Mouse (Mus musculus): ENCODE measurements around the gene Ubr1. TPM values are rescaled to one million over a fixed set of nuclear protein-coding genes. Genes with fewer than 3 reads are reported as not detected.

The Ubr1 gene
- polyA plus RNA-seq, 1 experiment, result 49.1 TPM

- no peak for DNase-seq
- WGBS, result 55% methylated on average over 1 of the region's 1 CpGs
- Histone ChIP-seq H3K4me1 (ENCODE audit: control insufficient read depth, insufficient read depth, low read length) (no peaks in the 10 kb centered on the region; the same call in 1 of the 2 replicates), H3K4me3 (replicated peaks; ENCODE audit: extremely low read depth, low read depth, low read length) (no peak overlapping the region)
- TF ChIP-seq POLR2A (IDR thresholded peaks at IDR 0.05; ENCODE audit: borderline replicate concordance, extremely low read depth, low read depth, low read length) (no peak), CTCF (IDR thresholded peaks at IDR 0.05; ENCODE audit: insufficient read depth, low read length) (no peak)
These were observed 10.3 kb downstream of the Ubr1 start for GRCm38 (mm10) chr2:120960261-120960660.

GRCm38 (mm10) chr2:120959827-120960226 lies 10.7 kb downstream of the Ubr1 start:
- no peak for DNase-seq
- no peaks in the 10 kb centered on the region; the same call in 1 of the 2 replicates for H3K4me1 ChIP-seq (ENCODE audit: control insufficient read depth, insufficient read depth, low read length)
- no peak overlapping the region for H3K4me3 ChIP-seq (replicated peaks; ENCODE audit: extremely low read depth, low read depth, low read length)
- 73% methylated on average over 5 of the region's 5 CpGs for WGBS
- TF ChIP-seq CTCF (IDR thresholded peaks at IDR 0.05; ENCODE audit: insufficient read depth, low read length) (no peak), POLR2A (IDR thresholded peaks at IDR 0.05; ENCODE audit: borderline replicate concordance, extremely low read depth, low read depth, low read length) (no peak)

- 57% methylated on average over 2 of the region's 2 CpGs for WGBS
- TF ChIP-seq POLR2A (IDR thresholded peaks at IDR 0.05; ENCODE audit: borderline replicate concordance, extremely low read depth, low read depth, low read length) (no peak), CTCF (IDR thresholded peaks at IDR 0.05; ENCODE audit: insufficient read depth, low read length) (no peak)
- Histone ChIP-seq H3K4me1 (ENCODE audit: control insufficient read depth, insufficient read depth, low read length) (no peaks in the 10 kb centered on the region; the same call in 1 of the 2 replicates), H3K4me3 (replicated peaks; ENCODE audit: extremely low read depth, low read depth, low read length) (no peak overlapping the region)
- DNase-seq, result no peak
These were observed 11.2 kb downstream of the Ubr1 start for GRCm38 (mm10) chr2:120959363-120959762.

- 32% methylated on average over 2 of the region's 2 CpGs for WGBS
- Histone ChIP-seq H3K4me1 (ENCODE audit: control insufficient read depth, insufficient read depth, low read length) (peaks cover 4% of the 10 kb centered on the region), H3K4me3 (replicated peaks; ENCODE audit: extremely low read depth, low read depth, low read length) (no peak overlapping the region)
- DNase-seq, result no peak
- no peak for TF ChIP-seq POLR2A (IDR thresholded peaks at IDR 0.05; ENCODE audit: borderline replicate concordance, extremely low read depth, low read depth, low read length)
- no peak for TF ChIP-seq CTCF (IDR thresholded peaks at IDR 0.05; ENCODE audit: insufficient read depth, low read length)
These were observed 18.2 kb downstream of the Ubr1 start for GRCm38 (mm10) chr2:120952176-120952938.

- no peak for DNase-seq
- TF ChIP-seq POLR2A (IDR thresholded peaks at IDR 0.05; ENCODE audit: borderline replicate concordance, extremely low read depth, low read depth, low read length) (no peak), CTCF (IDR thresholded peaks at IDR 0.05; ENCODE audit: insufficient read depth, low read length) (no peak)
- Histone ChIP-seq H3K4me3 (replicated peaks; ENCODE audit: extremely low read depth, low read depth, low read length) (no peak overlapping the region), H3K4me1 (ENCODE audit: control insufficient read depth, insufficient read depth, low read length) (peaks cover 4% of the 10 kb centered on the region)
- WGBS, result 74% methylated on average over 5 of the region's 5 CpGs
These were observed 19.3 kb downstream of the Ubr1 start for GRCm38 (mm10) chr2:120951208-120951607.

- TF ChIP-seq CTCF (IDR thresholded peaks at IDR 0.05; ENCODE audit: insufficient read depth, low read length), result no peak
- TF ChIP-seq POLR2A (IDR thresholded peaks at IDR 0.05; ENCODE audit: borderline replicate concordance, extremely low read depth, low read depth, low read length), result no peak
- Histone ChIP-seq H3K4me1 (ENCODE audit: control insufficient read depth, insufficient read depth, low read length) (no peaks in the 10 kb centered on the region), H3K4me3 (replicated peaks; ENCODE audit: extremely low read depth, low read depth, low read length) (no peak overlapping the region)
- no peak for DNase-seq
- 78% methylated on average over 3 of the region's 3 CpGs for WGBS
These were observed 37.5 kb downstream of the Ubr1 start for GRCm38 (mm10) chr2:120933038-120933437.

GRCm38 (mm10) chr2:120909556-120909955 lies 61.0 kb downstream of the Ubr1 start:
- WGBS, result 61% methylated on average over 4 of the region's 4 CpGs
- DNase-seq, result no peak
- TF ChIP-seq POLR2A (IDR thresholded peaks at IDR 0.05; ENCODE audit: borderline replicate concordance, extremely low read depth, low read depth, low read length) (no peak), CTCF (IDR thresholded peaks at IDR 0.05; ENCODE audit: insufficient read depth, low read length) (no peak)
- Histone ChIP-seq H3K4me3 (replicated peaks; ENCODE audit: extremely low read depth, low read depth, low read length) (no peak overlapping the region), H3K4me1 (ENCODE audit: control insufficient read depth, insufficient read depth, low read length) (peaks cover 2% of the 10 kb centered on the region; the same call in 1 of the 2 replicates)

- TF ChIP-seq CTCF (IDR thresholded peaks at IDR 0.05; ENCODE audit: insufficient read depth, low read length) (no peak), POLR2A (IDR thresholded peaks at IDR 0.05; ENCODE audit: borderline replicate concordance, extremely low read depth, low read depth, low read length) (no peak)
- no peak for DNase-seq
- no peaks in the 10 kb centered on the region for H3K4me1 ChIP-seq (ENCODE audit: control insufficient read depth, insufficient read depth, low read length)
- WGBS, result 88% methylated on average over 3 of the region's 3 CpGs
- H3K4me3 ChIP-seq (replicated peaks; ENCODE audit: extremely low read depth, low read depth, low read length), result no peak overlapping the region
These were observed 74.2 kb downstream of the Ubr1 start for GRCm38 (mm10) chr2:120896361-120896760.

- TF ChIP-seq CTCF (IDR thresholded peaks at IDR 0.05; ENCODE audit: insufficient read depth, low read length) (no peak), POLR2A (IDR thresholded peaks at IDR 0.05; ENCODE audit: borderline replicate concordance, extremely low read depth, low read depth, low read length) (no peak)
- Histone ChIP-seq H3K4me3 (replicated peaks; ENCODE audit: extremely low read depth, low read depth, low read length) (no peak overlapping the region), H3K4me1 (ENCODE audit: control insufficient read depth, insufficient read depth, low read length) (no peaks in the 10 kb centered on the region)
- DNase-seq, result no peak
- WGBS, result 45% methylated on average over 5 of the region's 5 CpGs
These were observed 82.9 kb downstream of the Ubr1 start for GRCm38 (mm10) chr2:120887601-120888000.

- 90% methylated on average over 2 of the region's 2 CpGs for WGBS
These were observed 97.3 kb downstream of the Ubr1 start for GRCm38 (mm10) chr2:120873192-120873591.

More at GRCm38 (mm10) chr2:120873192-120873591, 97.3 kb downstream of the Ubr1 start:
- H3K4me1 ChIP-seq (ENCODE audit: control insufficient read depth, insufficient read depth, low read length), result 0 out of 2 replicates have a peak, but pooled peaks cover 3% of the 10 kb centered on the region
- H3K4me3 ChIP-seq (replicated peaks; ENCODE audit: extremely low read depth, low read depth, low read length), result no peak overlapping the region
- DNase-seq, result no peak
- TF ChIP-seq CTCF (IDR thresholded peaks at IDR 0.05; ENCODE audit: insufficient read depth, low read length), result no peak
